Mouse (Mus musculus) heart, embryonic 16.5 days (tissue): ENCODE data around the gene Ttc12. TPM values are rescaled to one million over a fixed set of nuclear protein-coding genes. Genes with fewer than 3 reads are reported as not detected.

Source experiments
- ATAC-seq: fragments of 200-750 bp; cut with Nextera tagmentation; replicated peaks from 2 replicates; pipeline ENCODE4 v1.8.0; 2017; ENCODE audit warnings: moderate number of reproducible peaks; ENCODE audit not compliant: insufficient read depth, low FRiP score; ENCODE audit errors: extremely low read depth
- H3K27ac ChIP-seq: fragments of 300-500 bp; sonication (generic); 2 replicates; pipeline ENCODE4 v1.5.1; 2014; ENCODE audit warnings: mild to moderate bottlenecking, low read length, control low read depth, moderate library complexity
- H3K27me3 ChIP-seq: fragments of 300-500 bp; sonication (generic); 2 replicates; pipeline ENCODE4 v1.6.1; 2014; ENCODE audit warnings: low read length, mixed read lengths; ENCODE audit not compliant: control insufficient read depth, insufficient read depth
- H3K36me3 ChIP-seq: fragments of 300-500 bp; sonication (generic); 2 replicates; pipeline ENCODE4 v1.6.1; 2014; ENCODE audit not compliant: control insufficient read depth, insufficient read depth
- H3K4me1 ChIP-seq: fragments of 300-500 bp; sonication (generic); 2 replicates; pipeline ENCODE4 v1.6.1; 2014; ENCODE audit warnings: low read length, mixed read lengths; ENCODE audit not compliant: control insufficient read depth, insufficient read depth
- H3K4me2 ChIP-seq: fragments of 300-500 bp; sonication (generic); 2 replicates; pipeline ENCODE4 v1.6.1; 2014; ENCODE audit warnings: low read depth, mild to moderate bottlenecking, control low read depth, low read length
- H3K4me3 ChIP-seq: fragments of 300-500 bp; sonication (generic); 2 replicates; pipeline ENCODE4 v1.5.1; 2014; ENCODE audit warnings: mild to moderate bottlenecking, control low read depth, low read length
- H3K9ac ChIP-seq: fragments of 300-500 bp; sonication (generic); 2 replicates; pipeline ENCODE4 v1.6.1; 2014; ENCODE audit warnings: low read length, control low read depth
- H3K9me3 ChIP-seq: fragments of 300-500 bp; sonication (generic); replicated peaks from 2 replicates; pipeline ENCODE4 v1.6.1; 2016; ENCODE audit warnings: low read length; ENCODE audit not compliant: control insufficient read depth
- WGBS: fragments of 180-500 bp; shearing (Covaris S2); extraction: QIAGEN DNeasy Blood & Tissue Kit; methylation state at CpG from one replicate; pipeline ENCODE4 v1.1.7; 2014; 5-methylcytosine and 5-hydroxymethylcytosine counted together
- polyA plus RNA-seq: library from polyadenylated mRNA; unstranded; fragments of >200 nt; fragmentation: Nextera tagmentation; extraction: Ambion mirVana; gene quantifications from 2 replicates; pipeline ENCODE4 v1.2.1, GENCODE M21; 2015

The Ttc12 gene
- polyA plus RNA-seq, 1 experiment from 2014 or later = 3.0 TPM

GRCm38 (mm10) chr9:49442621-49443020 is 43.4 kb downstream of the Ttc12 start:
- WGBS = 74% methylated on average over 3 of the region's 3 CpGs
- Histone ChIP-seq H3K9ac (no peak overlapping the region), H3K27me3 (no peaks in the 10 kb centered on the region), H3K9me3 (no peaks in the 10 kb centered on the region), H3K36me3 (no peaks in the 10 kb centered on the region), H3K4me3 (no peak overlapping the region), H3K4me1 (no peaks in the 10 kb centered on the region), H3K4me2 (no peak overlapping the region), H3K27ac (no peak overlapping the region)
- ATAC-seq = no peak

DNA sequence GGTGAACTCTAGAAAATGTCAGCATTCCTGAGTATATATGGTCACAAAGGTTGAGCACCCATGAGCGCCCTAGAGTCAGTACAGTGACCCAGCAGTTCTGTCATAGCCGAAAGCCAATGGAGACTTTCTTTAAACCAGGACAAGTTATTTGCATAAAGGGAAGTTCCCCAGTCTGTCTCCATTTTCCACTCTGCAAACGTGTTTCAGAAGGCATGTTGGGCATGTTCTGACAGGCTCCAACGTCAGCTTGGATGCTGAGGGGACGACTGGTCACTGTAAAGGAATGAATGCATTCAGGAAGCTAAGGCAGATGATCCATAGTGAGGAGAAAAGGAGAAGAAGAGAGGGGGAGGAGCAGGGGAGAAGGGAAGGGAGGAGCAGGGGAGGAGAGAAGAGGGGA is 58.5 kb downstream of the Ttc12 start:
- WGBS = 62% methylated on average over 5 of the region's 5 CpGs
- H3K4me1 ChIP-seq = no peaks in the 10 kb centered on the region
- H3K4me2 ChIP-seq = no peak overlapping the region
- no peak overlapping the region for H3K4me3 ChIP-seq
- no peak for ATAC-seq
- no peak overlapping the region for H3K9ac ChIP-seq
- no peak overlapping the region for H3K27ac ChIP-seq
- H3K36me3 ChIP-seq = no peaks in the 10 kb centered on the region
- no peaks in the 10 kb centered on the region for H3K27me3 ChIP-seq
- no peaks in the 10 kb centered on the region for H3K9me3 ChIP-seq

GRCm38 (mm10) chr9:49426921-49427320 is 59.1 kb downstream of the Ttc12 start, which contains the start of gene Ankk1:
Gene Ankk1, minus strand, starts transcription at chr9:49427021.
- WGBS = 81% methylated on average over 7 of the region's 7 CpGs
- no peaks in the 10 kb centered on the region for H3K36me3 ChIP-seq
- no peaks in the 10 kb centered on the region for H3K9me3 ChIP-seq
- no peaks in the 10 kb centered on the region for H3K4me1 ChIP-seq
- no peak within 1 kb of the TSS for H3K4me2 ChIP-seq
- H3K4me3 ChIP-seq = no peak within 1 kb of the TSS
- ATAC-seq = no peak
- H3K27ac ChIP-seq = no peak within 1 kb of the TSS
- no peaks in the 10 kb centered on the region for H3K27me3 ChIP-seq
- H3K9ac ChIP-seq = no peak within 1 kb of the TSS

- ATAC-seq = no peak
- no peaks in the 10 kb centered on the region for H3K9me3 ChIP-seq
- 16% methylated on average over 1 of the region's 1 CpGs for WGBS
- no peaks in the 10 kb centered on the region for H3K27me3 ChIP-seq
- no peak overlapping the region for H3K27ac ChIP-seq
- no peak overlapping the region for H3K9ac ChIP-seq
- H3K4me2 ChIP-seq = no peak overlapping the region
- H3K4me1 ChIP-seq = no peaks in the 10 kb centered on the region
- no peaks in the 10 kb centered on the region for H3K36me3 ChIP-seq
- no peak overlapping the region for H3K4me3 ChIP-seq
Measured at GRCm38 (mm10) chr9:49425585-49425984, 60.4 kb downstream of the Ttc12 start.

- Histone ChIP-seq H3K4me2 (no peak overlapping the region), H3K27me3 (no peaks in the 10 kb centered on the region), H3K36me3 (no peaks in the 10 kb centered on the region), H3K9ac (no peak overlapping the region), H3K9me3 (no peaks in the 10 kb centered on the region), H3K4me1 (no peaks in the 10 kb centered on the region), H3K27ac (no peak overlapping the region), H3K4me3 (no peak overlapping the region)
- 88% methylated on average over 5 of the region's 5 CpGs for WGBS
- ATAC-seq = no peak
Measured at GRCm38 (mm10) chr9:49423866-49424265, 62.2 kb downstream of the Ttc12 start.

- H3K9ac ChIP-seq = no peak overlapping the region
- no peak overlapping the region for H3K27ac ChIP-seq
- no peaks in the 10 kb centered on the region for H3K27me3 ChIP-seq
- H3K4me2 ChIP-seq = no peak overlapping the region
- no peaks in the 10 kb centered on the region for H3K9me3 ChIP-seq
- no peak for ATAC-seq
- no peak overlapping the region for H3K4me3 ChIP-seq
- no peaks in the 10 kb centered on the region for H3K4me1 ChIP-seq
- 56% methylated on average over 5 of the region's 5 CpGs for WGBS
- H3K36me3 ChIP-seq = no peaks in the 10 kb centered on the region
Measured at GRCm38 (mm10) chr9:49410621-49411020, 75.4 kb downstream of the Ttc12 start.

- no peak for ATAC-seq
- Histone ChIP-seq H3K4me2 (no peak overlapping the region), H3K27ac (no peak overlapping the region), H3K4me3 (no peak overlapping the region), H3K27me3 (no peaks in the 10 kb centered on the region), H3K4me1 (no peaks in the 10 kb centered on the region), H3K9ac (no peak overlapping the region), H3K9me3 (no peaks in the 10 kb centered on the region), H3K36me3 (no peaks in the 10 kb centered on the region)
- 84% methylated on average over 5 of the region's 5 CpGs for WGBS
Measured at GRCm38 (mm10) chr9:49407028-49407427, 79.0 kb downstream of the Ttc12 start.

GRCm38 (mm10) chr9:49403711-49404110 is 82.3 kb downstream of the Ttc12 start:
- Histone ChIP-seq H3K4me3 (no peak overlapping the region), H3K9me3 (no peaks in the 10 kb centered on the region), H3K9ac (no peak overlapping the region), H3K4me2 (no peak overlapping the region), H3K27ac (no peak overlapping the region), H3K36me3 (no peaks in the 10 kb centered on the region), H3K4me1 (no peaks in the 10 kb centered on the region), H3K27me3 (no peaks in the 10 kb centered on the region)
- 60% methylated on average over 2 of the region's 2 CpGs for WGBS
- ATAC-seq = no peak

GRCm38 (mm10) chr9:49396006-49396405 is 90.0 kb downstream of the Ttc12 start:
- Histone ChIP-seq H3K4me3 (no peak overlapping the region), H3K27ac (no peak overlapping the region), H3K36me3 (no peaks in the 10 kb centered on the region), H3K9ac (no peak overlapping the region), H3K4me1 (no peaks in the 10 kb centered on the region), H3K27me3 (no peaks in the 10 kb centered on the region), H3K9me3 (no peaks in the 10 kb centered on the region), H3K4me2 (no peak overlapping the region)
- ATAC-seq = no peak

- no peak overlapping the region for H3K27ac ChIP-seq
- H3K36me3 ChIP-seq = no peaks in the 10 kb centered on the region
- H3K27me3 ChIP-seq = no peaks in the 10 kb centered on the region
- no peak overlapping the region for H3K4me2 ChIP-seq
- no peaks in the 10 kb centered on the region for H3K9me3 ChIP-seq
- H3K9ac ChIP-seq = no peak overlapping the region
- 44% methylated on average over 2 of the region's 2 CpGs for WGBS
- H3K4me1 ChIP-seq = no peaks in the 10 kb centered on the region
- H3K4me3 ChIP-seq = no peak overlapping the region
- no peak for ATAC-seq
Measured at GRCm38 (mm10) chr9:49392242-49392641, 93.8 kb downstream of the Ttc12 start.
